ENCODE assay signal across 18 mouse cellular contexts in the genomic region with DNA sequence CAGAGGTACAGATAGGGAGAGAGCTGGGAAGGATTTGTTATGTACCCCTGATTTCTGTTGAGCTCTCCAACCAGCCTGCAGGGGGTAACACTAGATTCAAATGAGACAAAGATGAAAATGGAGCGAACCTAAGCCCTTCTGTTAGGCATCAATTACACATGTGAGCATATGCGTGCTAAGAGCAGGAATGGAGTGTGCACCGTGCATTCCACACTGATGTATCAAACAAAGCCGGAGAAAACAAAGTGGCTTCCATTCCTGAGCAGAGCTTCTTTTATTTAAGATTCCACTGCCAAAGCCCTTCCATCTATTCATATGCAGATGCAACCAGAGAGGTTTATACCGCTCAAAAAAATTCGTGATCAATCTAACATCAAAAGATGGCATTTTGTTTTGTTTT.
DNase-seq lines count a peak whose midpoint lies in the region; ATAC-seq lines count a peak whose summit lies in the region.
"Had no signal": no experiment of that assay in that cellular context is flagged by ENCODE, and none has a peak within 500 bp of the region (broad histone marks: within the 10 kb centered on the region; RNA-seq: fewer than 3 reads in every experiment).

No protein-coding gene starts in this region.

- no peak for DNase-seq in hindbrain, embryonic 10.5 days (ENCODE audit: low spot score)
- no peak for DNase-seq in forebrain, embryonic 10.5 days (ENCODE audit: extremely low spot score, low spot score)
- DNase-seq in gastrocnemius, postnatal 36 days = no peak
- no peak for DNase-seq in cerebellum, adult 18-20 months
- DNase-seq: cerebellum, adult 9-11 months; embryo, embryonic 11 days; gastrocnemius, postnatal 10 days; heart, postnatal 4 days; kidney, postnatal 10 days; lung, adult 2 months; lung, postnatal 4 days; thymus, postnatal 25 days had no signal

- no peak overlapping the region for H3K4me3 ChIP-seq in hindbrain, embryonic 10.5 days
- H3K4me3 ChIP-seq in hindbrain, embryonic 16.5 days (ENCODE audit: low read length) = no peak overlapping the region
- no peak overlapping the region for H3K4me3 ChIP-seq in forebrain, embryonic 10.5 days
- no peak overlapping the region for H3K4me3 ChIP-seq in hindbrain, embryonic 12.5 days
- no peak overlapping the region for H3K4me3 ChIP-seq in midbrain, embryonic 16.5 days (ENCODE audit: low read depth, low read length)
- H3K4me3 ChIP-seq: erythroblast, embryonic 14.5 days; heart, embryonic 13.5 days had no signal

- intact Hi-C loops in gastrocnemius, postnatal 36 days (cut with DNase I) = no loop called here

- whole genome bisulfite sequencing in hindbrain, embryonic 10.5 days = 34% methylated on average over 6 of the region's 6 CpGs
- WGBS in hindbrain, embryonic 16.5 days = 11% methylated on average over 6 of the region's 6 CpGs
- WGBS in forebrain, embryonic 10.5 days = 46% methylated on average over 6 of the region's 6 CpGs
- 19% methylated on average over 6 of the region's 6 CpGs for WGBS in hindbrain, embryonic 12.5 days
- WGBS in midbrain, embryonic 16.5 days = 9% methylated on average over 6 of the region's 6 CpGs

- no peaks in the 10 kb centered on the region for H3K9me3 ChIP-seq in hindbrain, embryonic 10.5 days
- H3K9me3 ChIP-seq in hindbrain, embryonic 16.5 days (ENCODE audit: control insufficient read depth, low read length) = no peaks in the 10 kb centered on the region
- H3K9me3 ChIP-seq in forebrain, embryonic 10.5 days = no peaks in the 10 kb centered on the region
- H3K9me3 ChIP-seq in hindbrain, embryonic 12.5 days (replicated peaks) = no peaks in the 10 kb centered on the region
- no peaks in the 10 kb centered on the region for H3K9me3 ChIP-seq in midbrain, embryonic 16.5 days (replicated peaks; ENCODE audit: control insufficient read depth, low read length, poor library complexity, severe bottlenecking)
- H3K9me3 ChIP-seq: heart, embryonic 13.5 days had no signal

- no peak overlapping the region for H3K4me2 ChIP-seq in hindbrain, embryonic 16.5 days (ENCODE audit: low read length)
- H3K4me2 ChIP-seq in hindbrain, embryonic 12.5 days (replicated peaks) = no peak overlapping the region
- 0 out of 2 replicates have a peak overlapping the region, but pooled peaks have one; percentile 14 for H3K4me2 ChIP-seq in midbrain, embryonic 16.5 days (ENCODE audit: low read length)
- H3K4me2 ChIP-seq: heart, embryonic 13.5 days had no signal

- no peak overlapping the region for H3K9ac ChIP-seq in hindbrain, embryonic 16.5 days (ENCODE audit: low read depth, low read length)
- H3K9ac ChIP-seq in hindbrain, embryonic 12.5 days = no peak overlapping the region
- no peak overlapping the region for H3K9ac ChIP-seq in midbrain, embryonic 16.5 days (ENCODE audit: low read depth, low read length)
- H3K9ac ChIP-seq: heart, embryonic 13.5 days had no signal

- no peaks in the 10 kb centered on the region for H3K36me3 ChIP-seq in hindbrain, embryonic 10.5 days
- no peaks in the 10 kb centered on the region for H3K36me3 ChIP-seq in hindbrain, embryonic 16.5 days (ENCODE audit: control insufficient read depth, insufficient read depth, low read length)
- no peaks in the 10 kb centered on the region for H3K36me3 ChIP-seq in forebrain, embryonic 10.5 days (replicated peaks)
- no peaks in the 10 kb centered on the region for H3K36me3 ChIP-seq in hindbrain, embryonic 12.5 days
- H3K36me3 ChIP-seq in midbrain, embryonic 16.5 days (ENCODE audit: control insufficient read depth, insufficient read depth, low read length) = no peaks in the 10 kb centered on the region
- H3K36me3 ChIP-seq: heart, embryonic 13.5 days had no signal

- no peaks in the 10 kb centered on the region for H3K27me3 ChIP-seq in hindbrain, embryonic 10.5 days (ENCODE audit: insufficient read depth, poor library complexity, severe bottlenecking)
- no peaks in the 10 kb centered on the region for H3K27me3 ChIP-seq in hindbrain, embryonic 16.5 days (replicated peaks; ENCODE audit: control insufficient read depth, insufficient read depth, low read length)
- no peaks in the 10 kb centered on the region for H3K27me3 ChIP-seq in forebrain, embryonic 10.5 days (ENCODE audit: poor library complexity, severe bottlenecking)
- H3K27me3 ChIP-seq in hindbrain, embryonic 12.5 days = no peaks in the 10 kb centered on the region
- H3K27me3 ChIP-seq in midbrain, embryonic 16.5 days (ENCODE audit: control insufficient read depth, insufficient read depth, low read depth, low read length) = no peaks in the 10 kb centered on the region
- H3K27me3 ChIP-seq: heart, embryonic 13.5 days had no signal

- ATAC-seq in hindbrain, embryonic 16.5 days = no peak; the same call in 1 of the 2 replicates
- peak; percentile 59 for ATAC-seq in hindbrain, embryonic 12.5 days (ENCODE audit: low FRiP score)
- ATAC-seq in midbrain, embryonic 16.5 days = peak; percentile 47; the same call in 1 of the 2 replicates
- ATAC-seq: intestine, postnatal 0 days had no signal

- peaks cover 39% of the 10 kb centered on the region for H3K4me1 ChIP-seq in hindbrain, embryonic 10.5 days (replicated peaks)
- H3K4me1 ChIP-seq in hindbrain, embryonic 16.5 days (ENCODE audit: control insufficient read depth, insufficient read depth, low read depth, low read length) = peaks cover 5% of the 10 kb centered on the region; the same call in 1 of the 2 replicates
- peaks cover 41% of the 10 kb centered on the region for H3K4me1 ChIP-seq in forebrain, embryonic 10.5 days
- H3K4me1 ChIP-seq in hindbrain, embryonic 12.5 days = peaks cover 18% of the 10 kb centered on the region
- peaks cover 14% of the 10 kb centered on the region for H3K4me1 ChIP-seq in midbrain, embryonic 16.5 days (ENCODE audit: control insufficient read depth, insufficient read depth, low read length)
- H3K4me1 ChIP-seq: heart, embryonic 13.5 days had no signal

- H3K27ac ChIP-seq in hindbrain, embryonic 10.5 days = peak overlapping the region; percentile 72
- no peak overlapping the region for H3K27ac ChIP-seq in hindbrain, embryonic 16.5 days (ENCODE audit: low read depth, low read length)
- peak overlapping the region; percentile 60 for H3K27ac ChIP-seq in forebrain, embryonic 10.5 days
- no peak overlapping the region for H3K27ac ChIP-seq in hindbrain, embryonic 12.5 days
- H3K27ac ChIP-seq in midbrain, embryonic 16.5 days (ENCODE audit: low read length) = 0 out of 2 replicates have a peak overlapping the region, but pooled peaks have one; percentile 18
- H3K27ac ChIP-seq: heart, embryonic 13.5 days had no signal

Comparison
In these comparisons a context has a peak if more than half of its experiments do, and no peak if none do; other contexts are left out.
1. H3K27ac ChIP-seq: peak in hindbrain, embryonic 10.5 days (single experiment), forebrain, embryonic 10.5 days (single experiment) and midbrain, embryonic 16.5 days (single experiment); none in hindbrain, embryonic 16.5 days (single experiment) and hindbrain, embryonic 12.5 days (single experiment).